Comparison of ENCODE assay signal across 9 mouse cellular contexts in the genomic region with DNA sequence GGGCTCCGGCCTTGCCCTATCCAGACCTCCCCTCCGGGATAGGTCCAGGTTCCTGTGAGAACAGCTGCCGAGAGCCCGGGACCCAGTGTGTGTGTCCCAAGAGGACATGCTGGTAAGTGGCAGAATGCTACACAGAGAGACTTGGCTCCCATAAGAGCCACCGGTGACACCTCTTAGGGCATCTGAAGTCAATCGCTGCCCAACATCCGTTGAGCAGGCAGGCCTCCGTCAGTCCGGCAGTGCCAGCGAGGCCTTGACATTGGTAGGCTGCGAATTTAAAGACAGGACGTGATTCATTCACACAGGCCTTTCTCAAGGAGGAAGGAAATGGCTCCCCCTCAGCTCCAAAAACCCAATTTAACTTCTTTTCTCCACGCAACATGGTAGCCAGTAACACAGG. TPM values are rescaled to one million over a fixed set of nuclear protein-coding genes. Genes with fewer than 3 reads are reported as not detected.
DNase-seq lines count a peak whose midpoint lies in the region; ATAC-seq lines count a peak whose summit lies in the region.
"Had no signal": no experiment of that assay in that cellular context is flagged by ENCODE, and none has a peak within 500 bp of the region (broad histone marks: within the 10 kb centered on the region; RNA-seq: fewer than 3 reads in every experiment).

No protein-coding gene starts in this region.

- H3K9ac ChIP-seq in hindbrain, embryonic 14.5 days: no peak overlapping the region

- H3K36me3 ChIP-seq in hindbrain, embryonic 14.5 days (replicated peaks; ENCODE audit: control insufficient read depth, insufficient read depth): no peaks in the 10 kb centered on the region

- peak; percentile 58 for DNase-seq in adrenal gland, postnatal 10 days
- DNase-seq in adrenal gland, postnatal 25 days: no peak
- no peak for DNase-seq in hindbrain, embryonic 14.5 days (ENCODE audit: low spot score)
- peak; percentile 56 for DNase-seq in lung, postnatal 10 days
- DNase-seq in cerebellum, postnatal 4 days (ENCODE audit: low spot score in 2 of 2): no peak
- DNase-seq in ovary, adult 18-20 months (ENCODE audit: low spot score): no peak

- peaks cover 63% of the 10 kb centered on the region for H3K4me1 ChIP-seq in brown adipose tissue, adult 24 weeks (ENCODE audit: control insufficient read depth, insufficient read depth, insufficient read length, low read length)
- H3K4me1 ChIP-seq in hindbrain, embryonic 14.5 days (replicated peaks; ENCODE audit: control insufficient read depth, insufficient read depth, low read length): peaks cover 14% of the 10 kb centered on the region

- H3K27me3 ChIP-seq in hindbrain, embryonic 14.5 days (ENCODE audit: control insufficient read depth, insufficient read depth, low read length): no peaks in the 10 kb centered on the region

- H3K27ac ChIP-seq in brown adipose tissue, adult 24 weeks (replicated peaks; ENCODE audit: low read depth, low read length): peak overlapping the region; percentile 96
- peak overlapping the region; percentile 60 for H3K27ac ChIP-seq in hindbrain, embryonic 14.5 days

- H3K4me2 ChIP-seq in hindbrain, embryonic 14.5 days (replicated peaks): no peak overlapping the region

- no peaks in the 10 kb centered on the region for H3K9me3 ChIP-seq in hindbrain, embryonic 14.5 days (ENCODE audit: control insufficient read depth, low read length)

- peak overlapping the region; percentile 22 for H3K4me3 ChIP-seq in brown adipose tissue, adult 24 weeks (ENCODE audit: insufficient read depth, low read depth, low read length)
- H3K4me3 ChIP-seq in hindbrain, embryonic 14.5 days (replicated peaks; ENCODE audit: low read length): no peak overlapping the region

- no peak for ATAC-seq in hindbrain, embryonic 14.5 days (ENCODE audit: low FRiP score)
- ATAC-seq in frontal cortex, adult (ENCODE audit: low TSS enrichment): no peak

- WGBS in hindbrain, embryonic 14.5 days: 84% methylated on average over 13 of the region's 13 CpGs

RNA-seq across cellular contexts. Expression of a gene that starts 11.1 kb away (rescaled TPM):
- total RNA-seq in adrenal gland, postnatal 10 days (2021): 10 to 100 TPM; 23.0 to 23.1 TPM
- total RNA-seq in adrenal gland, postnatal 25 days (2021): 12.6 and 17.8 TPM in 2 replicates
- polyA plus RNA-seq in brown adipose tissue, adult 24 weeks (2012; ENCODE audit: insufficient read depth, insufficient read length, missing spikeins): 3.5 and 5.5 TPM in 2 replicates
- 2.5 and 2.6 TPM in 2 replicates for polyA plus RNA-seq in hindbrain, embryonic 14.5 days (2014; fragmentation: Nextera tagmentation; extraction: Ambion mirVana)

RNA-seq across cellular contexts. Expression of a gene that starts 16.8 kb away (rescaled TPM):
- not detected for total RNA-seq in adrenal gland, postnatal 10 days (2021)
- not detected in 2 replicates for total RNA-seq in adrenal gland, postnatal 25 days (2021)
- polyA plus RNA-seq in brown adipose tissue, adult 24 weeks (2012; ENCODE audit: insufficient read depth, insufficient read length, missing spikeins): not detected in 2 replicates
- not detected in 2 replicates for polyA plus RNA-seq in hindbrain, embryonic 14.5 days (2014; fragmentation: Nextera tagmentation; extraction: Ambion mirVana)
- polyA plus RNA-seq: limb, embryonic 11.5 days had no signal

Comparison
In these comparisons a context has a peak if more than half of its experiments do, and no peak if none do; other contexts are left out.
1. DNase-seq: peak in adrenal gland, postnatal 10 days (single experiment) and lung, postnatal 10 days (single experiment); none in adrenal gland, postnatal 25 days (single experiment), hindbrain, embryonic 14.5 days (single experiment), cerebellum, postnatal 4 days (0 of 2) and ovary, adult 18-20 months (single experiment).